Mouse (Mus musculus) neural tube, embryonic 13.5 days (tissue): ENCODE data around the gene Gm6871. TPM values are rescaled to one million over a fixed set of nuclear protein-coding genes. Genes with fewer than 3 reads are reported as not detected.
"Not testable (repeated sequence)": the region's sequence is repeated elsewhere in the genome, so short reads cannot be mapped to it uniquely, and the experiment has no call there.

ENCODE experiments used
- ATAC-seq: fragments of 200-750 bp; cut with Nextera tagmentation; 2 replicates; pipeline ENCODE4 v1.8.0; 2017; ENCODE audit warnings: low read depth, mild to moderate bottlenecking, moderate TSS enrichment, moderate library complexity
- H3K27ac ChIP-seq: fragments of 300-500 bp; sonication (generic); replicated peaks from 2 replicates; pipeline ENCODE4 v1.5.1; 2015; ENCODE audit warnings: moderate library complexity, mild to moderate bottlenecking, inconsistent platforms
- H3K27me3 ChIP-seq: fragments of 300-500 bp; sonication (generic); 2 replicates; pipeline ENCODE4 v1.6.1; 2015; ENCODE audit warnings: mild to moderate bottlenecking, inconsistent platforms
- H3K36me3 ChIP-seq: fragments of 300-500 bp; sonication (generic); 2 replicates; pipeline ENCODE4 v1.6.1; 2015; ENCODE audit warnings: mild to moderate bottlenecking, inconsistent platforms
- H3K4me1 ChIP-seq: fragments of 300-500 bp; sonication (generic); replicated peaks from 2 replicates; pipeline ENCODE4 v1.6.1; 2015; ENCODE audit warnings: inconsistent platforms
- H3K4me2 ChIP-seq: fragments of 300-500 bp; sonication (generic); 2 replicates; pipeline ENCODE4 v1.6.1; 2015; ENCODE audit warnings: inconsistent platforms, mild to moderate bottlenecking, moderate library complexity
- H3K4me3 ChIP-seq: fragments of 300-500 bp; sonication (generic); 2 replicates; pipeline ENCODE4 v1.5.1; 2015; ENCODE audit warnings: mild to moderate bottlenecking, inconsistent platforms
- H3K9ac ChIP-seq: fragments of 300-500 bp; sonication (generic); 2 replicates; pipeline ENCODE4 v1.6.1; 2015; ENCODE audit warnings: moderate library complexity, mild to moderate bottlenecking, inconsistent platforms
- H3K9me3 ChIP-seq: fragments of 300-500 bp; sonication (generic); 2 replicates; pipeline ENCODE4 v1.6.1; 2016; ENCODE audit warnings: inconsistent platforms
- WGBS: fragments of 180-500 bp; shearing (Covaris S2); methylation state at CpG from one replicate; pipeline ENCODE4 v1.1.7; 2015; 5-methylcytosine and 5-hydroxymethylcytosine counted together
- polyA plus RNA-seq: library from polyadenylated mRNA; unstranded; fragments of >200 nt; fragmentation: Nextera tagmentation; extraction: Ambion mirVana; gene quantifications from 2 replicates; pipeline ENCODE4 v1.2.1, GENCODE M21; 2015

The Gm6871 gene
- polyA plus RNA-seq, 1 experiment from 2014 or later: not detected

- Histone ChIP-seq H3K9me3 (no peaks in the 10 kb centered on the region), H3K9ac (no peak overlapping the region), H3K27me3 (no peaks in the 10 kb centered on the region), H3K36me3 (no peaks in the 10 kb centered on the region), H3K4me3 (no peak overlapping the region), H3K4me1 (0 out of 2 replicates have a peak, but pooled peaks cover 3% of the 10 kb centered on the region), H3K4me2 (no peak overlapping the region), H3K27ac (no peak overlapping the region)
- ATAC-seq: no peak
- WGBS: 30% methylated on average over 1 of the region's 1 CpGs
Observed at GRCm38 (mm10) chr7:41502402-41502801, 71.1 kb downstream of the Gm6871 start.

GRCm38 (mm10) chr7:41500151-41500934 is 73.1 kb downstream of the Gm6871 start:
- Histone ChIP-seq H3K36me3 (no peaks in the 10 kb centered on the region), H3K4me3 (peak overlapping the region; percentile 53), H3K9ac (peak overlapping the region; percentile 60), H3K9me3 (0 out of 2 replicates have a peak, but pooled peaks cover 5% of the 10 kb centered on the region), H3K4me1 (0 out of 2 replicates have a peak, but pooled peaks cover 3% of the 10 kb centered on the region), H3K4me2 (peak overlapping the region; percentile 75), H3K27me3 (no peaks in the 10 kb centered on the region), H3K27ac (no peak overlapping the region)
- 21% methylated on average over 22 of the region's 22 CpGs for WGBS
- peak; percentile 21; the same call in 1 of the 2 replicates for ATAC-seq

GRCm38 (mm10) chr7:41499389-41500049 is 73.9 kb downstream of the Gm6871 start, which contains the start of the genes Gm20449 and AW146154:
Gene Gm20449 (minus strand): TSS chr7:41499417.
Gene AW146154 (minus strand): TSS chr7:41499890.
- ATAC-seq: peak; percentile 99
- no peak within 1 kb of the TSS for H3K27ac ChIP-seq
- WGBS: under 1% methylated on average over 18 of the region's 18 CpGs

GRCm38 (mm10) chr7:41499018-41499388 is 74.5 kb downstream of the Gm6871 start:
- peak overlapping the region; percentile 53 for H3K4me3 ChIP-seq
- WGBS: 0% methylated on average over 6 of the region's 6 CpGs

More at GRCm38 (mm10) chr7:41499389-41500049, 73.9 kb downstream of the Gm6871 start, which contains the start of the genes Gm20449 and AW146154:
- peak within 1 kb of the TSS; percentile 53 for H3K4me3 ChIP-seq
- H3K36me3 ChIP-seq: peaks cover 6% of the 10 kb centered on the region; the same call in 1 of the 2 replicates
- H3K4me2 ChIP-seq: peak within 1 kb of the TSS; percentile 75
- no peaks in the 10 kb centered on the region for H3K27me3 ChIP-seq
- H3K9ac ChIP-seq: peak within 1 kb of the TSS; percentile 60
- H3K4me1 ChIP-seq: 0 out of 2 replicates have a peak, but pooled peaks cover 3% of the 10 kb centered on the region
- 0 out of 2 replicates have a peak, but pooled peaks cover 13% of the 10 kb centered on the region for H3K9me3 ChIP-seq

GRCm38 (mm10) chr7:41498464-41498863 is 75.0 kb downstream of the Gm6871 start:
- H3K27ac ChIP-seq, H3K4me1 ChIP-seq, H3K36me3 ChIP-seq, H3K27me3 ChIP-seq, ATAC-seq: not testable (repeated sequence)
- Histone ChIP-seq H3K4me3 (peak overlapping the region; percentile 53), H3K9me3 (0 out of 2 replicates have a peak, but pooled peaks cover 17% of the 10 kb centered on the region), H3K9ac (0 out of 2 replicates have a peak overlapping the region, but pooled peaks have one; percentile 60), H3K4me2 (peak overlapping the region; percentile 75)
- WGBS: 78% methylated on average over 4 of the region's 4 CpGs

More at GRCm38 (mm10) chr7:41499018-41499388, 74.5 kb downstream of the Gm6871 start:
- Histone ChIP-seq H3K9ac (peak overlapping the region; percentile 60), H3K9me3 (0 out of 2 replicates have a peak, but pooled peaks cover 17% of the 10 kb centered on the region), H3K4me2 (peak overlapping the region; percentile 75)
- not testable (repeated sequence) for H3K4me1 ChIP-seq, H3K27ac ChIP-seq, H3K36me3 ChIP-seq, ATAC-seq, H3K27me3 ChIP-seq

GRCm38 (mm10) chr7:41497871-41498270 is 75.6 kb downstream of the Gm6871 start:
- Histone ChIP-seq H3K9ac (no peak overlapping the region), H3K4me2 (no peak overlapping the region), H3K36me3 (peaks cover 6% of the 10 kb centered on the region; the same call in 1 of the 2 replicates), H3K27me3 (no peaks in the 10 kb centered on the region), H3K9me3 (0 out of 2 replicates have a peak, but pooled peaks cover 17% of the 10 kb centered on the region), H3K4me3 (no peak overlapping the region), H3K27ac (no peak overlapping the region), H3K4me1 (0 out of 2 replicates have a peak, but pooled peaks cover 3% of the 10 kb centered on the region)
- WGBS: 94% methylated on average over 2 of the region's 2 CpGs
- ATAC-seq: no peak

Other genes with a start within 250 kb of the Gm6871 start
- gene AI987944, start 180.3 kb downstream of the Gm6871 start, polyA plus RNA-seq: 8.0 TPM in 2 replicates
- 0.18 and 0.27 TPM in 2 replicates for gene Vmn2r57, start 125.0 kb downstream of the Gm6871 start, polyA plus RNA-seq
- 0.08 and 0.17 TPM in 2 replicates for gene Gm20449, start 74.2 kb downstream of the Gm6871 start, polyA plus RNA-seq
- 3.5 and 4.0 TPM in 2 replicates for gene AW146154, start 73.8 kb downstream of the Gm6871 start, polyA plus RNA-seq
- 13.6 and 15.2 TPM in 2 replicates for gene 2610021A01Rik, start 25.6 kb upstream of the Gm6871 start, polyA plus RNA-seq
- gene Zfp788, start 59.5 kb upstream of the Gm6871 start, polyA plus RNA-seq: 24.8 and 31.2 TPM in 2 replicates